Mouse (Mus musculus): Measurements from ENCODE around the gene Depdc1a.

- TF ChIP-seq CHD2 (IDR thresholded peaks at IDR 0.05; ENCODE audit: low read depth, low read length), result no peak
- TF ChIP-seq HCFC1 (IDR thresholded peaks at IDR 0.05; ENCODE audit: borderline replicate concordance, insufficient read depth, low read length), result no peak
Measured at GRCm38 (mm10) chr3:159548303-159548702, 53.1 kb downstream of the Depdc1a start.

All from ES-E14 (cell line).